Mouse (Mus musculus) MEL (cell line): ENCODE data around the gene Cldn11.

Experiments
- CTCF ChIP-seq, 3 experiments: IDR thresholded peaks in 2 of 3; conservative IDR thresholded peaks in 1 of 3; 2 replicates each; pipeline ENCODE4 v1.5.1; 2011 to 2012; ENCODE audit warnings: low read length in 3 of 3, low read depth in 2 of 3, mild to moderate bottlenecking in 2 of 3, improper control_type of control experiment in 1 of 3, inconsistent platforms in 1 of 3, mixed read lengths in 1 of 3, moderate library complexity in 1 of 3; ENCODE audit not compliant: control insufficient read depth in 1 of 3, insufficient read depth in 1 of 3, poor library complexity in 1 of 3, severe bottlenecking in 1 of 3
- EP300 ChIP-seq, 2 experiments: IDR thresholded peaks; 2 replicates each; pipeline ENCODE4 v1.6.1; 2011; ENCODE audit warnings: improper control_type of control experiment in 2 of 2, low read length in 2 of 2, low read depth in 1 of 2, mild to moderate bottlenecking in 1 of 2
- HCFC1 ChIP-seq: IDR thresholded peaks from 2 replicates; pipeline ENCODE4 v1.6.1; 2012; ENCODE audit warnings: low read depth, mild to moderate bottlenecking, inconsistent platforms, low read length, improper control_type of control experiment, moderate library complexity
- MEF2A ChIP-seq: IDR thresholded peaks from 2 replicates; pipeline ENCODE4 v1.6.1; 2014; ENCODE audit warnings: low read depth, mild to moderate bottlenecking, inconsistent platforms, low read length, improper control_type of control experiment; ENCODE audit not compliant: poor library complexity, insufficient replicate concordance, severe bottlenecking; ENCODE audit errors: extremely low read depth
- NELFE ChIP-seq: IDR thresholded peaks from 2 replicates; pipeline ENCODE4 v1.6.1; 2011; ENCODE audit warnings: low read depth, low read length, improper control_type of control experiment
- TCF12 ChIP-seq: IDR thresholded peaks from 2 replicates; pipeline ENCODE4 v1.6.1; 2014; ENCODE audit warnings: low read depth, mild to moderate bottlenecking, inconsistent platforms, low read length, improper control_type of control experiment, moderate library complexity
- ZKSCAN1 ChIP-seq: IDR thresholded peaks from 2 replicates; pipeline ENCODE4 v1.6.1; 2012; ENCODE audit warnings: low read depth, mild to moderate bottlenecking, inconsistent platforms, low read length, improper control_type of control experiment, moderate library complexity

GRCm38 (mm10) chr3:31208458-31208994 is 58.8 kb downstream of the Cldn11 start:
- TF ChIP-seq NELFE (no peak), TCF12 (no peak), MEF2A (no peak), EP300 (IDR thresholded peaks at IDR 0.05; ENCODE audit: low read depth in 1 of 2, low read length in 2 of 2) (no peak), HCFC1 (no peak), ZKSCAN1 (no peak), CTCF (IDR thresholded peaks at IDR 0.05 in 2 of 3, conservative IDR thresholded peaks at IDR 0.05 in 1 of 3; ENCODE audit: control insufficient read depth in 1 of 3, insufficient read depth in 1 of 3, low read depth in 2 of 3, low read length in 3 of 3, poor library complexity in 1 of 3, severe bottlenecking in 1 of 3) (no peak)
